Mouse (Mus musculus) macrophage (primary cell): ENCODE measurements around the gene Rnase10. TPM values are rescaled to one million over a fixed set of nuclear protein-coding genes. Genes with fewer than 3 reads are reported as not detected.
"Not testable (repeated sequence)": the region's sequence is repeated elsewhere in the genome, so short reads cannot be mapped to it uniquely, and the experiment has no call there.

Experiments used
- H3K27ac ChIP-seq: fragments of 350-480 bp; formaldehyde crosslinking; 2 replicates; pipeline ENCODE4 v1.9.0; 2021
- H3K36me3 ChIP-seq: fragments of 350-480 bp; formaldehyde crosslinking; 2 replicates; pipeline ENCODE4 v1.9.0; 2021; ENCODE audit errors: inconsistent target
- H3K4me3 ChIP-seq: fragments of 350-480 bp; formaldehyde crosslinking; 2 replicates; pipeline ENCODE4 v1.9.0; 2021; ENCODE audit errors: inconsistent target
- H3K79me2 ChIP-seq: fragments of 350-480 bp; formaldehyde crosslinking; 2 replicates; pipeline ENCODE4 v1.9.0; 2021; ENCODE audit errors: inconsistent target
- WGBS: methylation state at CpG from one replicate; pipeline ENCODE4 v1.1.7; 2026; ENCODE audit warnings: inconsistent platforms; ENCODE audit not compliant: missing documents; 5-methylcytosine and 5-hydroxymethylcytosine counted together
- polyA plus RNA-seq: library from polyadenylated mRNA; stranded (reverse); fragments of 250-400 nt; gene quantifications from 3 replicates; pipeline ENCODE4 v1.2.4, GENCODE M21; 2018; ENCODE audit warnings: inconsistent platforms

Gene Rnase10
- polyA plus RNA-seq, 1 experiment from 2014 or later = not detected

- H3K79me2 ChIP-seq = no peaks in the 10 kb centered on the region
- H3K4me3 ChIP-seq = no peak overlapping the region
- H3K36me3 ChIP-seq = no peaks in the 10 kb centered on the region
- no peak overlapping the region for H3K27ac ChIP-seq
- 91% methylated on average over 2 of the region's 2 CpGs for WGBS
Observed at GRCm38 (mm10) chr14:50987668-50988067, 19.9 kb upstream of the Rnase10 start.

- H3K79me2 ChIP-seq = no peaks in the 10 kb centered on the region
- 69% methylated on average over 3 of the region's 3 CpGs for WGBS
- H3K36me3 ChIP-seq = no peaks in the 10 kb centered on the region
- no peak overlapping the region for H3K27ac ChIP-seq
- no peak overlapping the region for H3K4me3 ChIP-seq
Observed at GRCm38 (mm10) chr14:50991037-50991436, 16.5 kb upstream of the Rnase10 start.

DNA sequence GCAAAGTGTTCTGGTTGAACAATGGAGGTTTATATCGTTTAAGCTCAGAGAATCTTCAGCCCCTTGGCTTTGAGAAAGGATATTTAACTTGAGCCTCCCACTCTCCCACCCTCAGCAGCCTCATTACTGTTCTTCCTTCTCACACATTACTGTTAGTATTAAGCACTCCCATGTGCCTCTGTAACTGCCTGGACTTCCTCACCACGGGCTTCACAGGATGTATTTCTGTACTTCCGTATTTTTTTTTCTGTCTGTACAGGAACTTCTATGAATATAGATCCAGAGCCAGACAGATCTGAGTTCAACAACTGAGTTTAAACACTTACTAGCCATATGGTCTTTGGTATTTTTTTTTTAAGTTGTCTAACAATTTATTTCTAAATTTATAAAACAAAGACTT, 10.5 kb upstream of the Rnase10 start:
- whole genome bisulfite sequencing = 2% methylated on average over 3 of the region's 3 CpGs
- H3K36me3 ChIP-seq = no peaks in the 10 kb centered on the region
- no peak overlapping the region for H3K4me3 ChIP-seq
- H3K79me2 ChIP-seq = no peaks in the 10 kb centered on the region
- peak overlapping the region; percentile 69 for H3K27ac ChIP-seq

DNA sequence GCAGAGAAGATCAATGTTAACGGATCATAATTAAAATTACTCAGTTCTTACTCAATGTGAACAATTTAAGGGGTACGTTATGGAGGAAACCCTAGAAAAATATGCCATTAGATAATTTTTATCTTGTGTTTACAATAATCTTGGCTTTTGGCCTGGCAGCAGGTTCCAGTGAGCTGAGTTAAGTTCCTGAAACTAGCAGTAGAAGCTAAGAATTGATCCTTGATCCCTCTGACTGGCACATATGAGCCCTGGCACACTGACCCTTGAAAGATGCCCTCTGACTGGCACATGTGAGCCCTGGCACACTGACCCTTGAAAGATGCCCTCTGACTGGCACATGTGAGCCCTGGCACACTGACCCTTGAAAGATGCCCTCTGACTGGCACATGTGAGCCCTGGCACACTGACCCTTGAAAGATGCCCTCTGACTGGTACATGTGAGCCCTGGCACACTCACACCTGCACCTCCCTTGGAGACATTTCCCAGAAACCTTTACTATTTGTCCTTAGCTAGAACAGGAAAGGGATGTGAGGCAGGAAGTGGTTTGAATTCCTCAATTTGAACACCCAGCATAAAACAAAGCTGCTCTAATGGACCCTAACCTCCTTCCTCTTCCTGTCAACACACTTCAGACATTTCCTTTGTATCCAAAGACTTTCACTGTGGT, 9.4 kb upstream of the Rnase10 start:
- Histone ChIP-seq H3K27ac (peak overlapping the region; percentile 69), H3K36me3 (no peaks in the 10 kb centered on the region), H3K79me2 (no peaks in the 10 kb centered on the region), H3K4me3 (no peak overlapping the region)
- 37% methylated on average over 2 of the region's 2 CpGs for WGBS

- Histone ChIP-seq H3K27ac (no peak overlapping the region), H3K4me3 (no peak overlapping the region), H3K79me2 (no peaks in the 10 kb centered on the region), H3K36me3 (no peaks in the 10 kb centered on the region)
- 38% methylated on average over 13 of the region's 13 CpGs for WGBS
Observed at GRCm38 (mm10) chr14:51007914-51008713, 563 bp downstream of the Rnase10 start.

DNA sequence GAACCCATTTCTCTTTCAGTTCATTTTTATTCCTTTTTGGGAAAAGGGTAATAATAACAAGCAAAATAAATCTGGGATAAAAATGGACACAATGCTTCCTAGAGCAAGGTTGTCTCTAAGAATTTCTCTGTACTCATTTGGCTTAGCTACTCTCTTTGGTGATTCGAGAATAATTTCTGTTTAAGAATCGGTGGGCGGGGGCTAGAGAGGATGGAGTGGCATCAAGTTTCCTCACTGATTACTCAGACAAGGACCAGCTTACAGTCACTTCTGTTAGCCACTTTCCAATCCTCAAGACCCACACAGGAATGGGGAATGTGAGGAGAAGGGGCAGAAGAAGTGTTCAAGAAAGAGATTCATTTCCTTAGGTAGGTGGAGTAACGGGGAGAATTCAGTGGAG, 1.2 kb downstream of the Rnase10 start:
- no peaks in the 10 kb centered on the region for H3K79me2 ChIP-seq
- no peak overlapping the region for H3K27ac ChIP-seq
- H3K36me3 ChIP-seq = no peaks in the 10 kb centered on the region
- 76% methylated on average over 4 of the region's 4 CpGs for WGBS
- H3K4me3 ChIP-seq = no peak overlapping the region

- H3K27ac ChIP-seq = no peak overlapping the region
- no peaks in the 10 kb centered on the region for H3K79me2 ChIP-seq
- 73% methylated on average over 6 of the region's 6 CpGs for WGBS
- H3K4me3 ChIP-seq = no peak overlapping the region
- H3K36me3 ChIP-seq = no peaks in the 10 kb centered on the region
Observed at GRCm38 (mm10) chr14:51009572-51009971, 2.0 kb downstream of the Rnase10 start.

DNA sequence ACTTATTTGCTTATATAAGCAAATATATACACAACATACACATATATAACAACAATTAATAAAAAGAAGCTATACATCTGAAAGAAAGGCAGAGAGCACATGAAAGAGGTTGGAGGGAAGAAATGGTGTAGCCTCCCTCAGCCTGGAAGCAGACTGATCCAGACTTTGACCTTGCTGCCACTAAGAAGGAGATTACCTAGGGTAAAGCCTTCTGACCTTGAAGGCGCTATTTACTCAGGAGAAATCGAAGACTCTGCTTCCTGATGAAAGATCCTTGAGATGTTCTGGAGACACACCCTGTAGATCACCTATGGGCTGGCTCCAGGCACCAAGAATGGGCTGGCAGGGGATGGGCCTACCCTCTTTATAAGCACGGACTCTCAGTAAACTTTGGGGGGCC, 7.2 kb downstream of the Rnase10 start:
- H3K27ac ChIP-seq, H3K79me2 ChIP-seq, H3K36me3 ChIP-seq, H3K4me3 ChIP-seq: not testable (repeated sequence)
- 94% methylated on average over 3 of the region's 3 CpGs for WGBS

GRCm38 (mm10) chr14:51015780-51016179, 8.2 kb downstream of the Rnase10 start:
- H3K27ac ChIP-seq = no peak overlapping the region
- H3K4me3 ChIP-seq = no peak overlapping the region

DNA sequence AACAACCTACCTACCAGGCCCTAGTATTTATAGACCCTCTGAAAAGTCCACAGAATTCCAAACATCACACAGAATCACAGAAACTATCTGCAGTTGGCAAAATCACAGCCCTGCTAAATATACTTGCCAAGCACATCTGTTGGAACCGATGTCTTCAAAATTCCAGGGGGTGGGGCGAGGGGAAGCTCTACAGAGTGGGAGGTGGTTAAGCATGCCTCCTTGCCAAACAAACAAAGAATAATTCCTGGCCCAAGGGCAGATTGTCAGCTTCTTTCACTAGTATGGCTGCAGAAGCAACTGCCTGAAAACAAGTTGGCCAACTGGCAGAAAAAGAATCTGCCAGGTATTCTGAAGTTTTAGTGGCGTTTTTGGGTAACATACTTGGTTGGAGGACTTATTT, 9.7 kb downstream of the Rnase10 start:
- H3K36me3 ChIP-seq = no peaks in the 10 kb centered on the region
- H3K27ac ChIP-seq = no peak overlapping the region
- no peaks in the 10 kb centered on the region for H3K79me2 ChIP-seq
- H3K4me3 ChIP-seq = no peak overlapping the region
- 88% methylated on average over 3 of the region's 3 CpGs for WGBS

More at GRCm38 (mm10) chr14:51015780-51016179, 8.2 kb downstream of the Rnase10 start:
- Histone ChIP-seq H3K79me2 (no peaks in the 10 kb centered on the region), H3K36me3 (no peaks in the 10 kb centered on the region)

- WGBS = 96% methylated on average over 4 of the region's 4 CpGs
- H3K36me3 ChIP-seq = no peaks in the 10 kb centered on the region
- H3K4me3 ChIP-seq = no peak overlapping the region
- H3K27ac ChIP-seq = no peak overlapping the region
- no peaks in the 10 kb centered on the region for H3K79me2 ChIP-seq
Observed at GRCm38 (mm10) chr14:51023457-51023856, 15.9 kb downstream of the Rnase10 start.

DNA sequence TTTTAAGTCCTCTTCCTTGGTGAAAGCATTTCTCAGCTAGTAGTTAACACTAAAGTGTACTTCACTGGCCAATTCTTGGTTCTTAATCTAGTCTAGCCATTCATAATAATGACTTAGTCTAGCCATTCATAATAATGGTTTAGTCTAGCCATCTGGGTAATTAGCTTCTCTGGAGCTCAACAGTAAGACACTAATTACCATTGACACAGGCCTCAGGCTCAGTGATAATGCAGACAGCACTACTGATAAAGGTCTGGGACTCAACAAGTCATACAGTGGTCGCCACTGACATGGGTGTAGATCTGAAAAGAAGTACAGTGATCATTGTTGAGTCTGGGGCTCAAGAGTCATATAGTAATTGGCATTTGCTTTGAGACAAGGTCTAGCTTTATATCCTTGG, 17.3 kb downstream of the Rnase10 start:
- H3K27ac ChIP-seq = no peak overlapping the region

GRCm38 (mm10) chr14:51026391-51027133, 19.0 kb downstream of the Rnase10 start:
- WGBS = 47% methylated on average over 5 of the region's 5 CpGs
- no peak overlapping the region for H3K27ac ChIP-seq
- no peaks in the 10 kb centered on the region for H3K36me3 ChIP-seq
- H3K4me3 ChIP-seq = no peak overlapping the region
- no peaks in the 10 kb centered on the region for H3K79me2 ChIP-seq

More for the DNA sequence above, 17.3 kb downstream of the Rnase10 start:
- 100% methylated on average over 1 of the region's 1 CpGs for WGBS
- H3K4me3 ChIP-seq = no peak overlapping the region
- no peaks in the 10 kb centered on the region for H3K79me2 ChIP-seq
- no peaks in the 10 kb centered on the region for H3K36me3 ChIP-seq

- H3K4me3 ChIP-seq = no peak overlapping the region
- no peak overlapping the region for H3K27ac ChIP-seq
- H3K79me2 ChIP-seq = no peaks in the 10 kb centered on the region
- no peaks in the 10 kb centered on the region for H3K36me3 ChIP-seq
- 68% methylated on average over 3 of the region's 3 CpGs for WGBS
Observed at GRCm38 (mm10) chr14:51027387-51028155, 20.0 kb downstream of the Rnase10 start.
